Mouse (Mus musculus) liver, adult 2 months (tissue): ENCODE data around the gene Tnnc2.

Source experiments
- CTCF ChIP-seq: fragments of 200-500 bp; IDR thresholded peaks from 2 replicates; pipeline ENCODE4 v1.5.1; 2011; ENCODE audit warnings: low read depth, low read length, control low read depth
- POLR2A ChIP-seq: fragments of 200-500 bp; IDR thresholded peaks from 2 replicates; pipeline ENCODE4 v1.6.1; 2011; ENCODE audit warnings: low read length, control low read depth; ENCODE audit not compliant: insufficient read depth; ENCODE audit errors: extremely low read depth

GRCm38 (mm10) chr2:164793772-164794171, 14.0 kb upstream of the Tnnc2 start:
- TF ChIP-seq POLR2A, result no peak
- TF ChIP-seq CTCF, result no peak
